Comparison of ENCODE assay signal across 9 mouse cellular contexts in genomic region chr8:117019323-117020275, GRCm38 (mm10). TPM values are rescaled to one million over a fixed set of nuclear protein-coding genes. Genes with fewer than 3 reads are reported as not detected.
DNase-seq lines count a peak whose midpoint lies in the region; TF ChIP-seq lines count a peak whose summit lies in the region.
"Had no signal": no experiment of that assay in that cellular context is flagged by ENCODE, and none has a peak within 500 bp of the region (broad histone marks: within the 10 kb centered on the region; RNA-seq: fewer than 3 reads in every experiment).

No protein-coding gene starts in this region.

- peak; percentile 34 to 39 for DNase-seq in left cerebral cortex, adult 18-20 months (ENCODE audit: low spot score in 2 of 2)
- DNase-seq in left cerebral cortex, postnatal 4 days, result no peak
- peak; percentile 70 for DNase-seq in brain, embryonic 14.5 days (ENCODE audit: low read depth)
- peak; percentile 25 for DNase-seq in layer of hippocampus, adult 11-12 months (ENCODE audit: low spot score)
- peak; percentile 42 for DNase-seq in right cerebral cortex, postnatal 14 days
- DNase-seq in retina, embryonic 14.5 days (ENCODE audit: low spot score), result no peak
- no peak for DNase-seq in urinary bladder, postnatal 4 days (ENCODE audit: low spot score in 2 of 2)
- DNase-seq: cerebellum, adult 11 months; thymus, postnatal 4 days had no signal

- TF ChIP-seq CTCF in brain, embryonic 14.5 days (IDR thresholded peaks at IDR 0.05; ENCODE audit: borderline replicate concordance, extremely low read depth, insufficient read depth, insufficient read length), result no peak

- intact Hi-C loops in left cerebral cortex, postnatal 4 days (cut with DNase I), result no loop called here

- TF ChIP-seq POLR2A in brain, embryonic 14.5 days (IDR thresholded peaks at IDR 0.05; ENCODE audit: borderline replicate concordance, extremely low read depth, insufficient read depth, insufficient read length, poor library complexity, severe bottlenecking), result no peak

RNA-seq across cellular contexts. Expression of gene Gcsh, which starts 26.3 kb away (rescaled TPM):
- total RNA-seq in left cerebral cortex, adult 18-20 months (2021), result 10 to 100 TPM; 39.1 to 47.5 TPM
- 10 to 100 TPM; 34.8 to 39.4 TPM for total RNA-seq in left cerebral cortex, postnatal 4 days (2021)
- polyA plus RNA-seq in brain, embryonic 14.5 days (2012; rRNA removed), result 52.1 and 56.8 TPM in 2 replicates

RNA-seq across cellular contexts. Expression of gene 1700030J22Rik, which starts 40.8 kb away (rescaled TPM):
- 10 to 100 TPM; 10.1 to 11.8 TPM for total RNA-seq in left cerebral cortex, adult 18-20 months (2021)
- total RNA-seq in left cerebral cortex, postnatal 4 days (2021), result 10 to 100 TPM; 11.9 to 13.3 TPM
- polyA plus RNA-seq in brain, embryonic 14.5 days (2012; rRNA removed), result 3.9 and 6.0 TPM in 2 replicates

Comparison
In these comparisons a context has a peak if more than half of its experiments do, and no peak if none do; other contexts are left out.
1. DNase-seq: peak in left cerebral cortex, adult 18-20 months (2 of 2), brain, embryonic 14.5 days (single experiment), layer of hippocampus, adult 11-12 months (single experiment) and right cerebral cortex, postnatal 14 days (single experiment); none in left cerebral cortex, postnatal 4 days (single experiment), retina, embryonic 14.5 days (single experiment) and urinary bladder, postnatal 4 days (0 of 2).